Mouse (Mus musculus): ENCODE results near the gene Tpte. TPM values are rescaled to one million over a fixed set of nuclear protein-coding genes. Genes with fewer than 3 reads are reported as not detected.
A peak's percentile ranks its signal among the peaks of the same experiment; 100 is the strongest.

Gene Tpte
- total and polyA plus RNA-seq, 3 experiments: 0.04 TPM; not detected in 2

- peak; percentile 59 for DNase-seq
Measured at GRCm38 (mm10) chr8:22376903-22377302, 93.7 kb downstream of the Tpte start.

- no peak for DNase-seq
Measured at GRCm38 (mm10) chr8:22380934-22381333, 97.7 kb downstream of the Tpte start.

- no peak for DNase-seq
Measured at GRCm38 (mm10) chr8:22382824-22383595, 99.8 kb downstream of the Tpte start.

- no peak for DNase-seq
Measured at GRCm38 (mm10) chr8:22385158-22385557, 101.9 kb downstream of the Tpte start.

- DNase-seq: no peak
Measured at GRCm38 (mm10) chr8:22389874-22390273, 106.6 kb downstream of the Tpte start.

- DNase-seq: peak; percentile 26
Measured at GRCm38 (mm10) chr8:22390766-22391463, 107.7 kb downstream of the Tpte start.

- no peak for DNase-seq
Measured at GRCm38 (mm10) chr8:22394471-22394870, 111.2 kb downstream of the Tpte start.

- DNase-seq: no peak
Measured at GRCm38 (mm10) chr8:22395256-22395655, 112.0 kb downstream of the Tpte start.

GRCm38 (mm10) chr8:22397811-22398141, 114.5 kb downstream of the Tpte start:
- no peak for DNase-seq

GRCm38 (mm10) chr8:22398142-22398951, 115.1 kb downstream of the Tpte start, which contains the start of gene Slc25a15:
Gene Slc25a15, minus strand, starts transcription at chr8:22398597.
- DNase-seq: peak; percentile 97

- DNase-seq: no peak
Measured at GRCm38 (mm10) chr8:22399285-22399880, 116.1 kb downstream of the Tpte start.

GRCm38 (mm10) chr8:22400593-22400992, 117.4 kb downstream of the Tpte start:
- DNase-seq: no peak

GRCm38 (mm10) chr8:22403235-22403634, 120.0 kb downstream of the Tpte start:
- DNase-seq: no peak

GRCm38 (mm10) chr8:22405733-22406132, 122.5 kb downstream of the Tpte start:
- DNase-seq: no peak

GRCm38 (mm10) chr8:22410688-22411281, 127.5 kb downstream of the Tpte start:
- no peak for DNase-seq

GRCm38 (mm10) chr8:22411282-22411702, 128.1 kb downstream of the Tpte start, which contains the start of gene Mrps31:
Gene Mrps31, plus strand, starts transcription at chr8:22411361.
- peak; percentile 89 for DNase-seq

GRCm38 (mm10) chr8:22411971-22412370, 128.7 kb downstream of the Tpte start:
- no peak for DNase-seq
